Mouse (Mus musculus) small intestine, adult 2 months (tissue): ENCODE data around the gene Ccdc24.

ENCODE experiments used
- CTCF ChIP-seq: fragments of 200-500 bp; IDR thresholded peaks from 2 replicates; pipeline ENCODE4 v1.5.1; 2012; ENCODE audit warnings: low read depth, mild to moderate bottlenecking, control low read depth, inconsistent platforms, low read length, moderate library complexity, mixed read lengths; ENCODE audit not compliant: insufficient replicate concordance, insufficient read length; ENCODE audit errors: extremely low read depth
- POLR2A ChIP-seq: fragments of 200-500 bp; IDR thresholded peaks from 2 replicates; pipeline ENCODE4 v1.6.1; 2012; ENCODE audit warnings: low read depth, mild to moderate bottlenecking, control low read depth, inconsistent platforms, low read length, moderate library complexity

GRCm38 (mm10) chr4:117908834-117909453 lies 36.6 kb upstream of the Ccdc24 start:
- no peak for TF ChIP-seq CTCF
- no peak for TF ChIP-seq POLR2A
